Mouse (Mus musculus) limb, embryonic 11.5 days (tissue): ENCODE results near the gene Lum. TPM values are rescaled to one million over a fixed set of nuclear protein-coding genes. Genes with fewer than 3 reads are reported as not detected.

Experiments
- ATAC-seq: fragments of 200-750 bp; cut with Nextera tagmentation; 2 replicates; pipeline ENCODE4 v1.8.0; 2017; ENCODE audit warnings: low read depth; ENCODE audit not compliant: insufficient number of reproducible peaks, low FRiP score, low TSS enrichment
- DNase-seq: peaks from one replicate; pipeline ENCODE4 v3.0.0-alpha.2; 2015; ENCODE audit warnings: low spot score
- H3K27ac ChIP-seq: fragments of 300-500 bp; sonication (generic); replicated peaks from 2 replicates; pipeline ENCODE4 v1.5.1; 2014; ENCODE audit warnings: low read depth, mild to moderate bottlenecking, low read length
- H3K27me3 ChIP-seq: fragments of 300-500 bp; sonication (generic); 2 replicates; pipeline ENCODE4 v1.6.1; 2014; ENCODE audit warnings: mild to moderate bottlenecking, low read length, mixed read lengths; ENCODE audit not compliant: control insufficient read depth, insufficient read depth
- H3K36me3 ChIP-seq: fragments of 300-500 bp; sonication (generic); 2 replicates; pipeline ENCODE4 v1.6.1; 2014; ENCODE audit warnings: mild to moderate bottlenecking, low read length, moderate library complexity, mixed read lengths; ENCODE audit not compliant: control insufficient read depth, insufficient read depth
- H3K4me1 ChIP-seq: fragments of 300-500 bp; sonication (generic); 2 replicates; pipeline ENCODE4 v1.6.1; 2014; ENCODE audit warnings: low read length, mixed read lengths; ENCODE audit not compliant: control insufficient read depth, insufficient read depth
- H3K4me2 ChIP-seq: fragments of 300-500 bp; sonication (generic); 2 replicates; pipeline ENCODE4 v1.6.1; 2014; ENCODE audit warnings: low read depth, mild to moderate bottlenecking, moderate library complexity; ENCODE audit not compliant: severe bottlenecking
- H3K4me3 ChIP-seq: fragments of 300-500 bp; sonication (generic); 2 replicates; pipeline ENCODE4 v1.5.1; 2014; ENCODE audit warnings: low read depth, low read length
- H3K9ac ChIP-seq: fragments of 300-500 bp; sonication (generic); 2 replicates; pipeline ENCODE4 v1.6.1; 2014; ENCODE audit warnings: mild to moderate bottlenecking, low read length
- H3K9me3 ChIP-seq: fragments of 300-500 bp; sonication (generic); 2 replicates; pipeline ENCODE4 v1.6.1; 2016; ENCODE audit warnings: low read length; ENCODE audit not compliant: control insufficient read depth
- WGBS: fragments of 180-500 bp; shearing (Covaris S2); extraction: QIAGEN DNeasy Blood & Tissue Kit; methylation state at CpG from one replicate; pipeline ENCODE4 v1.1.7; 2014; 5-methylcytosine and 5-hydroxymethylcytosine counted together
- polyA plus RNA-seq: library from polyadenylated mRNA; unstranded; fragments of >200 nt; fragmentation: Nextera tagmentation; extraction: Ambion mirVana; gene quantifications from 2 replicates; pipeline ENCODE4 v1.2.1, GENCODE M21; 2014

Gene Lum
- 58.0 and 58.1 TPM in 2 replicates for polyA plus RNA-seq

DNA sequence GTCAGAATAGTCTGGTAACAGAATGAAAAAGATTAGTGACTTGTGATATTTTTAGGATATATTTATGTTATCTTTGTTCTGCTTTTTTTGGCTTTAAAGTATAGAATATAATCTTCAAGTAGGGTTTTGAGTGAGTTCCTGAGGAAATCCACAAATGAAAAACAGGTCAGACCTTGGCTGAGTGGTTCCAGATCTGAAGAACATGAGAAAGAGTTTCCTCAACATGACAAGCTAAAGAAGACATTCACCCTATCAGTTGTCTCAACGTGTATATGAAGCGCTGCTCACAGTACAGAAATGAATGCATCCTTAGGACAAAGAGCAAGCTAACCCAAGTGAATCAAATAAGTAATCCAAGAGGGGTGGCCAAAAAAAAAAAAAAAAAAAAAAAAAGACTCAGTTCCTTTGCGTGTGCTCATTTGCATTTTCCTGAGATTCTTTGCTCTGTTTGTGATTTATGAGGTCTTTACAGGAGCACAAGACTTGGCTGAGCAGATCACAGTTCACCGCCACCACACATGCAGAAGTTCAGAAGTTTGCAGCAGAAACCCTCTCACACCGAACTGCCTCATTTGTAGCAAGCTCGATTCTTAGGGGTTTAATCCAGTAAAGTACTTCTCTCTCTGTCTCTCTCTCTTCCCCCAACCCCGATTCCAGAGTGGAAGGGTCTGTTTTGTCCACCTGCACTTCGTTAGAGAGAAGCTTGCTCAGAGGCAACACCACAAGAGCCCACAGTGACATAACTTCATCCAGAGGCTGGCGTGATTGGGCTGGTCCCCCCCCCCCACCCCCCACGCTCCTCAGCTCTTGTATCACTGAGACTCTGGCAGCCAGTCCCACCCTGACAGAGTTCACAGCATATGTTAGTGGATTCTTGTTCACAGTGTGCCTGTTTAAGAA is at the start of gene Lum:
TSS of gene Lum (plus strand) at position 172 of the 900 bp plus-strand sequence.
- no peak within 1 kb of the TSS for H3K4me3 ChIP-seq
- H3K4me2 ChIP-seq, result peak within 1 kb of the TSS; percentile 26; the same call in 1 of the 2 replicates
- 27% methylated on average over 10 of the region's 10 CpGs for WGBS
- DNase-seq (peak; percentile 61), ATAC-seq (peak; percentile 84)
- H3K9me3 ChIP-seq, result no peaks in the 10 kb centered on the region
- H3K27ac ChIP-seq, result peak within 1 kb of the TSS; percentile 63
- no peaks in the 10 kb centered on the region for H3K36me3 ChIP-seq
- no peak within 1 kb of the TSS for H3K9ac ChIP-seq
- no peaks in the 10 kb centered on the region for H3K4me1 ChIP-seq
- no peaks in the 10 kb centered on the region for H3K27me3 ChIP-seq

DNA sequence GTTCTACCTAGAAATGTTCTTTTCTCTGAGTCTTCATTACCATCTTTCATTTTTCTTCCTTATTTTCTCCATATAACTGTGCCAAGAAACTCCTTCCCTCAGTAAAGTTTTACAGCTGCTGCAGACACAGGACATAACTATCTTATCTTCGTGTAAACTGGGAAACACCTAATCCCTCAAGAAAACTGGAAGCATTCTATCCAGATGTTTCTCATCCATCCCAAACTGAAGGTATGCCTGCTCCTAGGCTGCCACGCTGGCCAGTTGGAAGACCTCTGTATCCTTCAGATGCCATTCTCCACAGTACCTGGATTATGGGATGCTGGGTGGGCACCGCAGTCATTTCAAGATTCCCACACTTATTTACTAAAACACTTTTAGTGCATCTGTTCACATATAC is 41.6 kb upstream of the Lum start:
- ATAC-seq, result no peak
- WGBS, result 80% methylated on average over 3 of the region's 3 CpGs
- no peak for DNase-seq
- Histone ChIP-seq H3K27ac (no peak overlapping the region), H3K4me3 (no peak overlapping the region), H3K4me1 (no peaks in the 10 kb centered on the region), H3K36me3 (no peaks in the 10 kb centered on the region), H3K4me2 (no peak overlapping the region), H3K27me3 (no peaks in the 10 kb centered on the region), H3K9me3 (no peaks in the 10 kb centered on the region), H3K9ac (no peak overlapping the region)

- no peak overlapping the region for H3K9ac ChIP-seq
- H3K27me3 ChIP-seq, result no peaks in the 10 kb centered on the region
- H3K4me3 ChIP-seq, result no peak overlapping the region
- no peaks in the 10 kb centered on the region for H3K36me3 ChIP-seq
- no peak for DNase-seq
- WGBS, result 93% methylated on average over 4 of the region's 4 CpGs
- no peak for ATAC-seq
- no peak overlapping the region for H3K27ac ChIP-seq
- H3K4me1 ChIP-seq, result no peaks in the 10 kb centered on the region
- no peak overlapping the region for H3K4me2 ChIP-seq
- H3K9me3 ChIP-seq, result no peaks in the 10 kb centered on the region
These were observed 29.2 kb upstream of the Lum start for GRCm38 (mm10) chr10:97535697-97536096.

GRCm38 (mm10) chr10:97536921-97537320 is 28.0 kb upstream of the Lum start:
- Histone ChIP-seq H3K4me2 (no peak overlapping the region), H3K9ac (no peak overlapping the region), H3K27ac (no peak overlapping the region; the same call in 1 of the 2 replicates), H3K36me3 (no peaks in the 10 kb centered on the region), H3K9me3 (no peaks in the 10 kb centered on the region), H3K4me3 (no peak overlapping the region), H3K4me1 (no peaks in the 10 kb centered on the region), H3K27me3 (no peaks in the 10 kb centered on the region)
- whole genome bisulfite sequencing, result 28% methylated on average over 2 of the region's 2 CpGs
- DNase-seq (peak; percentile 30), ATAC-seq (no peak)

- ATAC-seq (no peak), DNase-seq (no peak)
- H3K4me3 ChIP-seq, result no peak overlapping the region
- H3K4me1 ChIP-seq, result no peaks in the 10 kb centered on the region
- H3K36me3 ChIP-seq, result no peaks in the 10 kb centered on the region
- H3K9ac ChIP-seq, result no peak overlapping the region
- WGBS, result 87% methylated on average over 4 of the region's 4 CpGs
- no peaks in the 10 kb centered on the region for H3K9me3 ChIP-seq
- H3K27me3 ChIP-seq, result no peaks in the 10 kb centered on the region
- no peak overlapping the region for H3K27ac ChIP-seq
- H3K4me2 ChIP-seq, result no peak overlapping the region
These were observed 26.7 kb upstream of the Lum start for GRCm38 (mm10) chr10:97538202-97538601.

DNA sequence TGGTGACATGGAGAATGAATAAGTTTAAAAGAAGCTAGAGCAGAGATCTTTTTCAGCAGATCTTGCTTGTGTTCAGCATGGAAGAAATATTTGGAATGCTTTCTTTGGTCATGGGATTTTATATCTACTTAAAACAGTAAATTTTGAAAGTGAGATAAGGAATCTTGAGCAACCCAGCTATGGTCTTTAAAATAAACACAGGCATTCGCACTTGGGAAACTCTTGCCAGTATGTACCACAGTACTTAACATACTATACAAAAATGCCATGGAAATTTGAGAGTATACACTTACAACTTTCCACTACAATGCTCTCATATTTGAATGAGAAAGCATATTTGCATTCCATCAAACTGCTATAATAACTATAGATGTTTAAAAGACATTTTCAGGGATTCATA is 17.2 kb upstream of the Lum start:
- Histone ChIP-seq H3K27ac (no peak overlapping the region), H3K4me2 (no peak overlapping the region), H3K4me1 (no peaks in the 10 kb centered on the region), H3K9ac (no peak overlapping the region), H3K4me3 (no peak overlapping the region), H3K27me3 (no peaks in the 10 kb centered on the region), H3K9me3 (no peaks in the 10 kb centered on the region), H3K36me3 (no peaks in the 10 kb centered on the region)
- WGBS, result 91% methylated on average over 1 of the region's 1 CpGs
- DNase-seq, result no peak
- no peak for ATAC-seq

DNA sequence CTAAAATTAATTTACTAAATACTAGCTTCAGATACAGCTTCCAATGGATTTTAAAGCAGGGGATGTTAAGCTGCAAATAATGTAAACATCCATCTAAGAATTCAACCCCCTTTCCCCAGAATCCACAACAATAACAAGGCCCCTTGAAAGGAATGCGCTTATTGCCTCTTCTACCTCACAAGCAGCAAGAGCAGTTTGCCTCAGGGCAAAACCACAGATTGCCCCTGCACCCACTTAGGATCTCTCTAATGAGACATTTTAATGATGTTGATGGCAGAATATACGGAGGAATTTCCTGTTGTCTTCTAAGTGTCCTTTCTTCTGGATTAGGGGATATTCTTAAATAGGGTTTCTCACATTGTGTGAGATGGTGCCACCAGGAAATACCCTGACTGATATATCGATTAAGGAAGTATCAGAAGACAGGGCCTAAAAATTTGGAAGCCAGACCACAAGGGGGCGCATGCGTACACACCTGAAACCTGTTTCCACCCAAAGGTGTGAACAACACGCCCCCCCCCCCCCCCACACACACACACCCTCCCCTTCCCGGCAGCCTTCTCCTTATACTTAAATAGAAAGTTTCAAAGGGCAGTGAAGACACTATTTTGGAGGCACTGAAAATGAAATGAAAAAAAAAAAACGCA is 2.7 kb downstream of the Lum start:
- ATAC-seq (no peak), DNase-seq (peak; percentile 35)
- WGBS, result 55% methylated on average over 8 of the region's 8 CpGs
- Histone ChIP-seq H3K9ac (no peak overlapping the region), H3K9me3 (no peaks in the 10 kb centered on the region), H3K27ac (no peak overlapping the region), H3K27me3 (no peaks in the 10 kb centered on the region), H3K4me3 (no peak overlapping the region), H3K36me3 (no peaks in the 10 kb centered on the region), H3K4me1 (no peaks in the 10 kb centered on the region), H3K4me2 (no peak overlapping the region)

DNA sequence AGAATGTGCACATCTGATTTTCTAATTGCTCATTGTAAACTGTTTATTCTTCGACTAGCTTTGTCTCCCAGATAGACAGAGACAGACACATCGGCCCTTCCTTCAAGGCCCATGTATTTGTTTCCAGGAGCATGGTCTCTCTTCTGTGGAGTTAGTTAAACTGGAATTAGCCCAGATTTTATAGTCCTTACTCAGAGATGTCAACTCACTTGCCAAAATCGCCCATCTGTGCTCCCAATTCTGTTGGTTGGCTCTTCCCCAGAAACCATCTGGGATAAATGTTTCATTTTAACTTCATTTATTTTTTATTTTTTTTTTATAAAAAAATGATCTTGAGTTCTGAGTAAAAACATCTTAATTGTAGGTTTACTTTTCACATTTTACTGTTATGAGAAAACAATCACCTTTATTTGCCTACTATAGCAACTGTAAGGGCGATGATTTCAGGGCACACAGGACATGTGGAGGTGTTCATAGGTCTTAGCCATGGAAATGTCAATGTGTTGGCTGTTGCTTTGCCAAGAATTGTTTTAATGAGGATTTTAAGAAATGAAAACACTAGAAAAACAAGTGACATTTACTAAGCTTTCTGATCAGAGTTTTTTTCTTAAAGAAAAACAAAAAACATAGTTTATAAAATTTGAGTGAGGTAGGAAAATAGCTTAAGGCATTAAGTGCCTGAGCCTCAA is 17.8 kb downstream of the Lum start:
- H3K9ac ChIP-seq, result no peak overlapping the region
- no peaks in the 10 kb centered on the region for H3K9me3 ChIP-seq
- no peak overlapping the region for H3K4me3 ChIP-seq
- H3K4me1 ChIP-seq, result no peaks in the 10 kb centered on the region
- no peaks in the 10 kb centered on the region for H3K27me3 ChIP-seq
- no peak overlapping the region for H3K4me2 ChIP-seq
- no peak overlapping the region for H3K27ac ChIP-seq
- 88% methylated on average over 4 of the region's 4 CpGs for WGBS
- DNase-seq (no peak), ATAC-seq (no peak)
- H3K36me3 ChIP-seq, result no peaks in the 10 kb centered on the region
